In the genomic region with DNA sequence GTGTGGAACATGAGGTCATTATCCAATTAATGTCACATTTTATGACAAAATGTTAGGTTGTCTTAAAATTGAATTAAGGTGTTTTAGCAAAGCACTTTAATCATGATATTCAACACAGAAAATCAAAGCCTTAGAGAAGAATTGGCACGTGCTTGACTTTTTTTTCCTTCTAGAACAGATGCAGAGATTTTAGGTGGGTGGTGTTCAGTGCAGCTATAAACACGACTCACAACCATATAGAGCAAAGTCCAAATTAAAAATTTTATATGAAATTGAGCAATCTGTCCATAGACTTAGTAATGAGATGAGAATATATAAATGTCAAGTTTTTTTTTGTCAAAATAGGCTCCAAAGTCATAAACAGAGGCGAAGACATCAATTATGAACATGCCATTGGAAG, we compare ENCODE assay signal across 18 mouse cellular contexts.
"Had no signal": no experiment of that assay in that cellular context is flagged by ENCODE, and none has a peak within 500 bp of the region (broad histone marks: within the 10 kb centered on the region; RNA-seq: fewer than 3 reads in every experiment).

No protein-coding gene starts in this region.

- ATAC-seq: forebrain, embryonic 16.5 days; hindbrain, embryonic 16.5 days; inflammation-experienced regulatory T-cells, adult 6 months; intestine, embryonic 15.5 days; intestine, postnatal 0 days had no signal

- DNase-seq: gastrocnemius, adult 2 months; gastrocnemius, postnatal 10 days; gastrocnemius, postnatal 25 days; heart, adult 18-20 months; heart, postnatal 10 days; heart, postnatal 4 days; kidney, adult 18-20 months; kidney, adult 8-10 months; kidney, postnatal 10 days; kidney, postnatal 25 days; kidney, postnatal 4 days; liver; liver, embryonic 13.5 days had no signal
